Mouse (Mus musculus) kidney, embryonic 14.5 days (tissue): Measurements from ENCODE around the gene Elof1. TPM values are rescaled to one million over a fixed set of nuclear protein-coding genes. Genes with fewer than 3 reads are reported as not detected.
"Not testable (repeated sequence)": the region's sequence is repeated elsewhere in the genome, so short reads cannot be mapped to it uniquely, and the experiment has no call there.

Source experiments
- ATAC-seq: fragments of 200-750 bp; cut with Nextera tagmentation; 2 replicates; pipeline ENCODE4 v1.8.0; 2017; ENCODE audit warnings: moderate number of reproducible peaks, mild to moderate bottlenecking, moderate TSS enrichment, moderate library complexity; ENCODE audit not compliant: low FRiP score, low TSS enrichment
- H3K27ac ChIP-seq: fragments of 300-500 bp; sonication (generic); 2 replicates; pipeline ENCODE4 v1.5.1; 2014; ENCODE audit warnings: low read depth, mild to moderate bottlenecking, low read length, moderate library complexity, mixed read lengths
- H3K27me3 ChIP-seq: fragments of 300-500 bp; sonication (generic); 2 replicates; pipeline ENCODE4 v1.6.1; 2014; ENCODE audit warnings: mild to moderate bottlenecking, low read length; ENCODE audit not compliant: control insufficient read depth, insufficient read depth
- H3K36me3 ChIP-seq: fragments of 300-500 bp; sonication (generic); 2 replicates; pipeline ENCODE4 v1.6.1; 2014; ENCODE audit warnings: low read length, mixed read lengths; ENCODE audit not compliant: control insufficient read depth, insufficient read depth
- H3K4me1 ChIP-seq: fragments of 300-500 bp; sonication (generic); 2 replicates; pipeline ENCODE4 v1.6.1; 2014; ENCODE audit warnings: low read length, mixed read lengths; ENCODE audit not compliant: control insufficient read depth, insufficient read depth
- H3K4me2 ChIP-seq: fragments of 300-500 bp; sonication (generic); replicated peaks from 2 replicates; pipeline ENCODE4 v1.6.1; 2014; ENCODE audit warnings: low read depth, mild to moderate bottlenecking, low read length
- H3K4me3 ChIP-seq: fragments of 300-500 bp; sonication (generic); 2 replicates; pipeline ENCODE4 v1.5.1; 2014; ENCODE audit warnings: mild to moderate bottlenecking, low read length
- H3K9ac ChIP-seq: fragments of 300-500 bp; sonication (generic); 2 replicates; pipeline ENCODE4 v1.6.1; 2014; ENCODE audit warnings: low read depth, mild to moderate bottlenecking, low read length, moderate library complexity
- H3K9me3 ChIP-seq: fragments of 300-500 bp; sonication (generic); 2 replicates; pipeline ENCODE4 v1.6.1; 2016; ENCODE audit warnings: low read length; ENCODE audit not compliant: control insufficient read depth
- WGBS: fragments of 180-500 bp; shearing (Covaris S2); extraction: QIAGEN DNeasy Blood & Tissue Kit; methylation state at CpG from one replicate; pipeline ENCODE4 v1.1.7; 2014; 5-methylcytosine and 5-hydroxymethylcytosine counted together
- polyA plus RNA-seq: library from polyadenylated mRNA; unstranded; fragments of >200 nt; fragmentation: Nextera tagmentation; extraction: Ambion mirVana; gene quantifications from 2 replicates; pipeline ENCODE4 v1.2.1, GENCODE M21; 2014

The Elof1 gene
- polyA plus RNA-seq, 1 experiment from 2014 or later = 216 TPM

DNA sequence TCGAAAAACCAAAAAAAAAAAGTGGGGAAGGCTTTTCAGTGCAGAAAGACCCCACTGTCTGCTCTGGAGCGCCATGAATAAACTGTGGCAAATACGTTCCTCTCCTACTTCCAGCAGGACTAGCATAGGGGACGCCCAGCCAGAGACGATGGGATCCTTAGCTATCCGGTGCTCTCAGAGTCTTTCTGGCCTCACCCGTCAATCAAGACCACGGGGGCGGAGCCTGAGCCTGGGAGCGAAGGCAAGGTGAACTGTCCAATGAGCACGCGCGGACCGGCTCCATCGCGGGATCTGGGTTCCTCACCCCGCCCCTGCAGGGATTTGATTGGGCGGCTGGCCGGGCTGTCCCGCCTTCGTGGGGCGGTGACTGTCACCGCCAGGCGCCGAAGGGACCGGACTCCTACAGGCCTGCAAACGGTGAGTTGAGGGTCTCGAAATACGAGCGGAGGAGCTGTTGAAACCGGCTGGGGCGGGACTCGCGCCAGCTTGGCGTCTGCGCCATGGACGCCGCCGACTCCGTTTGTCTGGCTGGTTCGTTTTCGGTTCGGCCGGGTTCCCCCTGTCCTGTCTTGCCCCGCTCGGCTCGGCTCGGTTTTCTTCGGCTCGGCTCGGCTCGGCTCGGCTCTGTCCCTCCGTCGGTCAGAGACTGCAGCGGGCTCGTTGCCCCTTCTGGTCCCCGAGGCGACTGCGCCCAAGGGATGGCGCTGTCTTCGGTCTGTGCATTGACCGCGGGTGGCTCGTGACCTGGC lies 39.7 kb upstream of the Elof1 start, which contains the start of gene Pigyl:
Pigyl (plus strand) TSS at position 350 of the 749 bp plus-strand sequence.
- H3K4me3 ChIP-seq = peak within 1 kb of the TSS; percentile 69
- peak within 1 kb of the TSS; percentile 78 for H3K27ac ChIP-seq
- WGBS = 1% methylated on average over 62 of the region's 65 CpGs
- peak within 1 kb of the TSS; percentile 66 for H3K4me2 ChIP-seq
- peak; percentile 98 for ATAC-seq
- H3K27me3 ChIP-seq = no peaks in the 10 kb centered on the region
- no peaks in the 10 kb centered on the region for H3K4me1 ChIP-seq
- H3K36me3 ChIP-seq = no peaks in the 10 kb centered on the region
- H3K9ac ChIP-seq = peak within 1 kb of the TSS; percentile 75
- H3K9me3 ChIP-seq = no peaks in the 10 kb centered on the region

DNA sequence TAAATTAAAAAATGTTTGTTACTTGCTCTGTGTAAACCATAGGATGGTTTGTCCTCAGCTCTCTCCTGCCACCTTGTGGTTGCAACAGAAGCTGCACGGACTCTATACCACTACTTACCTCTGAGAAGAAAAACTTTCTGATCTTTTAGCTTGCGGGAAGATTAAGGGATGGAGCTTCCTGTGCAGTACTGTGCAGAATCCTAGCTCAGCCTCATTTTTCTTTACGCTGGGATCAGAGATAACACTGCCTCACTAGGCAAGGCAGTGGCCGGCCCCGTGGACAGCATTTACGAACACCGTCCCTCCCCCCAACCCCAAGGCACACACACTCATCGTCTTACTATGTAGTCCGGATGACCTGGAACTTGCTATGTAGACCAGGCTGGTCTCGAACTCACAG lies 38.6 kb upstream of the Elof1 start:
- no peaks in the 10 kb centered on the region for H3K27me3 ChIP-seq
- no peaks in the 10 kb centered on the region for H3K36me3 ChIP-seq
- no peaks in the 10 kb centered on the region for H3K9me3 ChIP-seq
- WGBS = 29% methylated on average over 10 of the region's 10 CpGs
- H3K4me3 ChIP-seq = no peak overlapping the region
- no peak overlapping the region for H3K27ac ChIP-seq
- H3K9ac ChIP-seq = no peak overlapping the region
- H3K4me2 ChIP-seq = 0 out of 2 replicates have a peak overlapping the region, but pooled peaks have one; percentile 15
- ATAC-seq = peak; percentile 37; the same call in 1 of the 2 replicates
- H3K4me1 ChIP-seq = no peaks in the 10 kb centered on the region

DNA sequence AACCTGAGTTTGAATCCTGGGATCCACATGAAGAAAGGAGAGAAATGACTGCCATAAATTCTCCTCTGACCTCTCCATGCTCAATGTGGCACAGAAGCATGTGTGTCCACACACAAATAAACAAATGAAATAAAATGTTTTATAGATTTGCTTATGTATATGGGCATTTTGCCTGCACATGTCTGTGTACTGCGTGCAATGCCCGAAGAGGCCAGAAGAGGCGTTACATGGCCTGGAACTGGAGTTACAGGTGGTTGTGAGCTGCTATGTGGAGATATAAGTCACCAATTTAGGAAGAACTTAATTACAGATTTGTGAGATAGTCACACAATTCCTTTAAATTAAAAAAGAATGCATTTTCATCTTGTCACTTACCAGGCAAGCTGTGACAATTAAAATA lies 36.8 kb upstream of the Elof1 start:
- WGBS = 90% methylated on average over 3 of the region's 3 CpGs
- Histone ChIP-seq H3K27ac (no peak overlapping the region), H3K9ac (no peak overlapping the region)

DNA sequence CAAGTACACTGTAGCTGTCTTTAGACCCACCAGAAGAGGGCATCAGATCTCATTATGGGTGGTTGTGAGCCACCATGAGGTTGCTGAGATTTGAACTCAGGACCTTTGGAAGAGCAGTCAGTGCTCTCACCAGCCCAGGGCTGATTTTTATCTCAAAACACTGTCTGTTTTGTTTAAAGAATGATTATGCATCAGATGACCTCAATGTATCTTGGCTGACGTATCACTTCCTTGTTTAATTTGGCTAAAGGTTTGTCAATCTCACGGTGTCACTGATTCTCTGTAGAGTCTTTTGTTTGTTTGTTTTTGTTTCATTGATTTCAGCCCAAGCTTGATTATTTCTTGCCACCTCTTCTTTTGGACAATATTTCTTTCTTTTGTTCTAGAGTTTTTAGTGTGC lies 34.0 kb upstream of the Elof1 start:
- Histone ChIP-seq H3K4me2 (no peak overlapping the region), H3K9me3 (peaks cover 6% of the 10 kb centered on the region), H3K27ac (no peak overlapping the region), H3K36me3 (no peaks in the 10 kb centered on the region), H3K4me3 (no peak overlapping the region), H3K4me1 (no peaks in the 10 kb centered on the region), H3K9ac (no peak overlapping the region), H3K27me3 (no peaks in the 10 kb centered on the region)
- 84% methylated on average over 2 of the region's 2 CpGs for WGBS
- no peak for ATAC-seq

More for the DNA sequence above, 36.8 kb upstream of the Elof1 start:
- no peak overlapping the region for H3K4me3 ChIP-seq
- H3K4me1 ChIP-seq = no peaks in the 10 kb centered on the region
- H3K27me3 ChIP-seq = no peaks in the 10 kb centered on the region
- H3K9me3 ChIP-seq = no peaks in the 10 kb centered on the region
- H3K4me2 ChIP-seq = no peak overlapping the region
- H3K36me3 ChIP-seq = no peaks in the 10 kb centered on the region
- ATAC-seq = no peak

DNA sequence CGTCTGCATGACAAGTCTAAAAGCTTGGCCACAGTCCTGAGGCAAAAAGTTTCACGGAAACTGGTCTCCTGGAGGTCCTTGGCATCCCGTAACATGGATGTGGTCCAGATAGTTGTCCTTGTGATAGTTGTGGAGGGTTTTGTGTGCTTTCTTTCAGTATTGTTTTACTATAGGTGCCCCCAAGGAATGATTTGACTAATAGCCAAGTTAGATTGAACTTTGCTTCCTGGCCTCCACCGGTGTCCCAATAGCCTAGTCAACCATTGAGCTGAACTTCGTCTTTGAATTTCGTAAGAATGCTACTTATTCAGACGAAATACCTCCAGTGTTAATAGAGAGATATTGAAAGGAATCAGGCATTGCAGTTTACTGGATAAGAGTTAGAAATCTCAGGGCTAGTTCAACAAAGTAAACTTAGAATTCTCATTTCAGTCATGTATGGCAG lies 33.3 kb upstream of the Elof1 start:
- not testable (repeated sequence) for H3K36me3 ChIP-seq, H3K4me2 ChIP-seq, ATAC-seq, H3K27me3 ChIP-seq, H3K9ac ChIP-seq, H3K4me3 ChIP-seq, H3K27ac ChIP-seq, H3K9me3 ChIP-seq, H3K4me1 ChIP-seq
- 90% methylated on average over 7 of the region's 7 CpGs for whole genome bisulfite sequencing

DNA sequence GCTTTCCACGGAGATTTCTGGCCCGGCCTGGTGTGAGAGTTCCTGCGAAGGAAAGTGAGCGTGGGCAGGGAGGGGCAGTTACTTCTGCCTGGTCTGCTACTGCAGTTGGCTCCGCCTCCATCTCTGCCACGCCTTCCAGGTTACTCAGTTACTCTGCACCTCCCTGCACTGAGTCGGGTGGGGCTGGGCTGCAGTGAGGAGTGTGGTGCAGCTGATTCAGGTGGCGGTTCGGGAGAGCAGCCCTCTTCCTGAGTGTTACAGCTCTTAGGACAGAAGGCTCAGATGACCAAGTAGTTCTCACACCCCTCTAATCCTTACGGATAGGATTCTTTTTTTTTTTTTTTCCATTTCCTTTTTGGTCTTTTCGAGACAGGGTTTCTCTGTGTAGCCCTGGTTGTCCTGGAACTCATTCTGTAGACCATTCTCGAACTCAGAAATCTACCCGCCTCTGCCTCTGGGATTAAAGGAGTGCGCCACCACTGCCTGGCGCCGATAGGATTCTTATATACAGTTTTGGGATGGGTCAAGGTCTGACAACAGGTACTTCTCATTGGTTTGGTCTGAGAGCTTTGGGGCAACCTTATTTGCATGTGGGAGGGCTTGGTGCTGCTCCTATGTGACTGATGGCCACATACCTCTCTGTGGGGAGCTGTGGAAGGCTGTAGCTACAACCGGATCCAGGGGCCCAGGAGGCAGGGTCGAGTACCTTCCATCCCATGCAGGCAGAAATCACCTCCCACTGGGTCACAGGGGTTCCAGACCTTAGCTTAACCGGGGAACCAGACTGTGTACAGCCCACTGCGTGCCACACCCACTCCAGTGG lies 32.7 kb upstream of the Elof1 start:
- Histone ChIP-seq H3K9me3 (peaks cover 6% of the 10 kb centered on the region), H3K4me1 (no peaks in the 10 kb centered on the region), H3K36me3 (no peaks in the 10 kb centered on the region), H3K27ac (no peak overlapping the region), H3K27me3 (no peaks in the 10 kb centered on the region), H3K9ac (no peak overlapping the region), H3K4me2 (no peak overlapping the region), H3K4me3 (no peak overlapping the region)
- no peak for ATAC-seq
- 78% methylated on average over 20 of the region's 20 CpGs for WGBS

DNA sequence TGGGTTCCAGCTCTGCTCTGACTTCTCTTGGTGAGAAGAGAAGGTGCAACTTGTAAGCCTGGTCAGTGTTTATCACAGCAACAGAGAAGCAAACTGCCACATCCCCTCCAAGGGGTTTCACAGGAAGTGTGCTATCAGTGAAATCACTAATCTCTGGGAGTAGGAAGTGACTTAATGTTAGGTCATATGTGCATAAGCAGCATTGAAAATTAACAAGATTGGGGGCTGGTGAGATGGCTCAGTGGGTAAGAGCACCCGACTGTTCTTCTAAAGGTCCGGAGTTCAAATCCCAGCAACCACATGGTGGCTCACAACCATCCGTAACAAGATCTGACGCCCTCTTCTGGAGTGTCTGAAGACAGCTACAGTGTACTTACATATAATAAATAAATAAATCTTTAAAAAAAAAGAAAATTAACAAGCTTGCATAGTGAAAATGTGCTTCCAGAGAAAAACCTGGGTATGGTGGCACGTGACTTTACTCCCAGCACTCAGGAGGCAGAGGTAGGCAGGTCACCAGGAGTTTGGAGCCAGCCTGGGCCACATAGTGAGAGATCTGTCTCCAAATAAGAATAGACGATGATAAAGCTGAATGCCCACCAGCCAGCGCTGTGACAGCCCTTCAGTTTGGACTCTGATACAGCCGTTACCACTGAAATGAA lies 27.5 kb upstream of the Elof1 start:
- Histone ChIP-seq H3K27me3 (no peaks in the 10 kb centered on the region), H3K9me3 (peaks cover 6% of the 10 kb centered on the region), H3K36me3 (no peaks in the 10 kb centered on the region), H3K4me1 (no peaks in the 10 kb centered on the region), H3K9ac (no peak overlapping the region), H3K27ac (no peak overlapping the region), H3K4me2 (no peak overlapping the region), H3K4me3 (no peak overlapping the region)
- 86% methylated on average over 7 of the region's 8 CpGs for WGBS
- ATAC-seq = no peak

DNA sequence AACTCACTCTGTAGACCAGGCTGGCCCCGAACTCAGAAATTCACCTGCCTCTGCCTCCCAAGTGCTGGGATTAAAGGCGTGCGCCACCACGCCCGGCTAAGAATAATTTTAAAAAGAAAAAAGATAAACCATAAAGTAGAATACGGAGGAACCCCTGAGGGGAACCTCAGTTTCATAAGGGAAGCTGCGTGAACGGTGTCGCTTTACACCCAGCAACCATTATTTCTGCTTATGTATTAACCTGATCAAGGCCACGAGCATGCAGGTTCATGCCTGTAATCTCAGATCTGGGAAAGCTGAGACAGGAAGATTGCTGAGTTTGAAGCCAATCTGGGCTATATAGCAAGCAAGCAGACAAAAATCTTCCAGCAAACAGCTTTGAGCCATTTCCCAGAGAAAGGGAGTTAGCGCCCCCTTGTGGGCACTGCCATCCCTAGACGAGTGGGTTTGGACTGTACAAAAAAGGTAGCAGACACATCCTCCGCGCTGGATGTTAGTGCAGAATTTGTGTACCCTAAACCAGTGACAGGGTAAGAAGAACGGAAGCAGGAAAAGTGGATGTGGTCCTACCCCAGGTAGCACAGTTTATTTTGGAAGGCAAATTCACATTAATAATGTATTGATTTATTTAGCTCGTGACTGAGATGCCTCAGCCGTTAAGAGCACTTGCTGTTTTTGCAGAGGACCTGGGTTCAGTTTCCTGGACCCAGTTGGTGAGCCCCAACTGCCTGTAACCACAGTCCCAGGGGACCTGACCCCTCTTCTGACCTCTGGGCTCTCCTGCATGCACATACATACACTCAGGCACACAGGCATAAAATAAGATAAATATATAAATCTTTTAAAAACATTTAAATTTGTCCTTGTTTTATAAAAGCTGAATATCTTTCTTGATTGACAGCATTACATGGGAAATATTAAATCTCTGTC lies 26.4 kb upstream of the Elof1 start:
- H3K27me3 ChIP-seq = no peaks in the 10 kb centered on the region
- ATAC-seq = 0 out of 2 replicates have a peak, but pooled peaks have one; percentile 66
- 54% methylated on average over 17 of the region's 17 CpGs for WGBS
- no peak overlapping the region for H3K9ac ChIP-seq
- no peak overlapping the region for H3K27ac ChIP-seq
- H3K36me3 ChIP-seq = no peaks in the 10 kb centered on the region
- no peaks in the 10 kb centered on the region for H3K4me1 ChIP-seq
- H3K9me3 ChIP-seq = peaks cover 6% of the 10 kb centered on the region
- no peak overlapping the region for H3K4me2 ChIP-seq
- no peak overlapping the region for H3K4me3 ChIP-seq
